Mouse (Mus musculus) erythroblast, embryonic 14.5 days (primary cell): ENCODE data around the gene Ppara. TPM values are rescaled to one million over a fixed set of nuclear protein-coding genes. Genes with fewer than 3 reads are reported as not detected.

Source experiments
- H3K27me3 ChIP-seq: 2 replicates; pipeline ENCODE4 v1.6.1; 2012; ENCODE audit warnings: inconsistent platforms; ENCODE audit not compliant: control insufficient read depth
- H3K36me3 ChIP-seq: 2 replicates; pipeline ENCODE4 v1.6.1; 2012; ENCODE audit warnings: mild to moderate bottlenecking, inconsistent platforms; ENCODE audit not compliant: control insufficient read depth
- H3K4me1 ChIP-seq: 2 replicates; pipeline ENCODE4 v1.6.1; 2012; ENCODE audit warnings: inconsistent platforms; ENCODE audit not compliant: control insufficient read depth
- H3K4me3 ChIP-seq: replicated peaks from 2 replicates; pipeline ENCODE3; 2012; ENCODE audit warnings: moderate library complexity, mild to moderate bottlenecking, inconsistent platforms
- H3K9me3 ChIP-seq: 2 replicates; pipeline ENCODE4 v1.6.1; 2012; ENCODE audit warnings: low read length, inconsistent platforms, mixed read lengths; ENCODE audit not compliant: control insufficient read depth
- GATA1 ChIP-seq: IDR thresholded peaks from 2 replicates; pipeline ENCODE4 v1.6.1; 2012; ENCODE audit warnings: low read length, inconsistent platforms, mixed read lengths
- TAL1 ChIP-seq: IDR thresholded peaks from 3 replicates; pipeline ENCODE4 v1.6.1; 2012; ENCODE audit warnings: low read length, inconsistent platforms, mixed read lengths
- polyA plus RNA-seq: library from polyadenylated mRNA; stranded (reverse); fragments of >175 nt; gene quantifications from 2 replicates; pipeline ENCODE4 v1.2.3, GENCODE M21; 2012

The Ppara gene
- polyA plus RNA-seq, 1 experiment: not detected

DNA sequence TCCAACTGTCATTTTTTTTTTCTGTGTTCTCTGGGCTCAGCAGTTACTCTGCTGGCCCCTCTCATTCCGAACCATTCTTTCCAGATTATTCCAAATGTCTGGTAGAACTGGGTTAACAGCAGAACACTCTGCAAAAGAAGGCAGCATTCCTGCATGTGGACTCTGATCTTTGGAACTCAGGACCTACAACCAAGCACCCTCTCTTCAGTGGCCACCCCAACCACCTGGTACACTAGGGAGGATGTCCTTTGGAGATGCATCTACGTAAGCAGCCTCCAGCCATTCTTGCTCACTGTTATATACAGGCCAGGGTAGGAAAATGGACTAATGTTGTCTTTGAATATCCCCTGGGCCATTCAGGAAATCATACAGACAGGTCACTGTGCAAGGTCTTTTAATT, 1.1 kb upstream of the Ppara start:
- Histone ChIP-seq H3K27me3 (peaks cover 42% of the 10 kb centered on the region), H3K4me1 (peaks cover 10% of the 10 kb centered on the region), H3K4me3 (no peak overlapping the region), H3K36me3 (no peaks in the 10 kb centered on the region), H3K9me3 (no peaks in the 10 kb centered on the region)
- TF ChIP-seq GATA1 (no peak), TAL1 (no peak)

DNA sequence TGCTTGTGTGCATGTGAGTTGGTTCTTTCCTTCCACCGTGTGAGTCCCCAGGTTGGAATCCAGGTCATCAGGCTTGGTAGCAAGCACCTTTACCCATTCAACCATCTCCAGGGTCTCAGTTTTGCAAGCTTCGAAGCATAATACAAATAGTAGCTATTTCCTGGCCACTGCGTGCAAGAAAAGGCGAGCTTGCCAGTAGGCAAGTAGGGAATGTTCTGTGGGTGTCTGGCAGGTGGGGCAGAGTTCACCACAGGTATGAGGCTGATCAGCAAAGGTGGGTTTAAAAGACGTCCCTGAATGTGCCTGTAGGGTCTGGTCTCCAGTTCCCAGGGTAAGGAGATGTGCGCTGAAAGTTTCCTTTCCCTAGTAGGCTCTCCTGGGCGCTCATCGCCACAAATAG, 635 bp upstream of the Ppara start:
- Histone ChIP-seq H3K4me3 (peak overlapping the region; percentile 57), H3K36me3 (no peaks in the 10 kb centered on the region), H3K4me1 (peaks cover 10% of the 10 kb centered on the region), H3K27me3 (peaks cover 42% of the 10 kb centered on the region), H3K9me3 (no peaks in the 10 kb centered on the region)
- TF ChIP-seq TAL1 (no peak), GATA1 (no peak)

DNA sequence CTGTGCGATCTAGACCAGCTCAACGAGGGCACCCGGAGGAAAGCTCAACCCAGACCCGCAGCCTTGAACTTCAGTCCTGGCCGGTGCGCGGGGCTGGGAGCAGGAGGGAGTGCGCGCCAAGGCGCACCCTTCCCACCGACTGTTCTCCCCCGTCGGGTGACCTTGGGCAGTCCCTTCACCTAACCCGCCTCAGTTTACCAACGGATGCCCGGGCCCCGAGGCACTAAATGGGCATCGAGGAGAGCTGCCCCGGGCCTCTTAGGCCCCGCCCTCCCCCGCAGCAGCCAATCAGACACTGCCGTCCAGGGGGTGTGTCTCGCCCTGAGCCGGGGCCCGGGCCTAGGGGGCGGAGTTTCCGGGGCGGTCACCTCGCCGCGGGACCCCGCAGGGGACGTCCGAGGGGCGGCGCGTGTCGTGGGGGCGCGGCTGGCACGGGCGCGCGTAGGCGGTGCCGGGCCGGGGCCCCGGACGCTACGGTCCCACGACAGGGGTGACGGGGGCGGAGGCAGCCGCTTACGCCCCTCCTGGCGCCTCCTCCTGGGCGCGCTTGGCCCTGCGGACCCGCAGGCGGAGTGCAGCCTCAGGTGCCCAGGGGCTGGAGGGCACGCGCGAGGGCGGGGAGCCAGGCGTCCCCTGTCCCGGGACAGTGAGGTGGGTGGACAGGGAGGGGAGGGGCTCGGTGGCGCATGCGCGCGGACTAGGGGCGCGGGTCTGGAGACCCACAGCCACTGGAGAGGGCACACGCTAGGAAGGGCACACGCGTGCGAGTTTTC, 466 bp downstream of the Ppara start:
- Histone ChIP-seq H3K9me3 (no peaks in the 10 kb centered on the region), H3K4me1 (peaks cover 10% of the 10 kb centered on the region), H3K36me3 (no peaks in the 10 kb centered on the region), H3K27me3 (peaks cover 45% of the 10 kb centered on the region), H3K4me3 (peak overlapping the region; percentile 57)
- no peak for TF ChIP-seq TAL1
- no peak for TF ChIP-seq GATA1

DNA sequence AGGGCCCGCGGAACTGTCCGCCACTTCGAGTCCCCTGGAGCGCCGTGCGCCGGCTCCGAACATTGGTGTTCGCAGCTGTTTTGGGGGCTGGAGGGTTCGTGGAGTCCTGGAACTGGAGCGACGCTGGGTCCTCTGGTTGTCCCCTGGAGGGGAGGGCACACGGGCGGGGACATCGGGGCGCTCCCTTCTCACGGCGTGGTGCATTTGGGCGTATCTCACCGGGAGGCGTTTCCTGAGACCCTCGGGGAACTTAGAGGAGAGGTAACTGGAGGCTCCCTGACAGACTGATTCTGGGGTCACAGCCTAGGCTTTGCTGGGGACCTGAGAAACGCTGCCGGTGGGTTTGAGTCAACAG, 1.0 kb downstream of the Ppara start:
- H3K4me1 ChIP-seq: peaks cover 10% of the 10 kb centered on the region
- TF ChIP-seq GATA1 (no peak), TAL1 (no peak)
- no peaks in the 10 kb centered on the region; the same call in 1 of the 2 replicates for H3K36me3 ChIP-seq
- peaks cover 45% of the 10 kb centered on the region for H3K27me3 ChIP-seq
- peak overlapping the region; percentile 57 for H3K4me3 ChIP-seq
- H3K9me3 ChIP-seq: no peaks in the 10 kb centered on the region

DNA sequence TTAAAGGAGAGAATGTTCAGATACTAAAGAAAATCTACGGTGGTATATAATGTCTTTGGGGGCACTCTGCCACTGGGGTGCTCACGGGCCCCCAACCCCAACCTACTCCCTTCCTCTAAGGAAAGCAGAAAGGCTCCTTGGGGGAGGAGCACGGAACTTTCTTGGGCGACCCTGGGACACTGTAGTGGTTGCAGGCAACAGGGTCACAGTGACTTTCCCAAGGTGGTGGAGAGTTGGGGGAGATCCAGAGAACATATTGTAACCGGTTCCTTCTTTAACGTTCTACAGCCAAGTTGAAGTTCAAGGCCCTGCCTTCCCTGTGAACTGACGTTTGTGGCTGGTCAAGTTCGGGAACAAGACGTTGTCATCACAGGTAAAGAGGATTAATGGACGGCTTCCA, 1.7 kb downstream of the Ppara start:
- Histone ChIP-seq H3K4me1 (peaks cover 10% of the 10 kb centered on the region), H3K9me3 (no peaks in the 10 kb centered on the region), H3K4me3 (peak overlapping the region; percentile 57), H3K36me3 (no peaks in the 10 kb centered on the region; the same call in 1 of the 2 replicates), H3K27me3 (peaks cover 45% of the 10 kb centered on the region)
- TF ChIP-seq TAL1: no peak
- TF ChIP-seq GATA1: no peak

DNA sequence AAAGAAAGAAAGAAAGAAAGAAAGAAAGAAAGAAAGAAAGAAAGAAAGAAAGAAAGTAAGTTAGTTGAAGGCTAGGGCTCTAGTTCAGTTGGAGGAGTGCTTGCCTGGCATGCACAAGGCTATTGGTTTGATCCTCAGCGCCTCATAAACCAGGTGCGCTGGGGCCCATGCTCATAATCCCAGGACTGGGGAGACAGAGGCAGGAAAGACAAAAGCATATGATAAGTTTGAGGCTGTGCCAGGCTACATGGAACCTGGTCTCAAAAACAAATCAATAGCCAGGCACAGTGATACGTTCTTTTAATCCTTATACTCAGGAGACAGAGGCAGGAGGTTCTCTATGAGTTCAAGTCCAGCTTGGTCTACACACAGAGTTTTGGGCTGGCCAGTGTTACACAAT, 3.6 kb downstream of the Ppara start:
- no peak overlapping the region for H3K4me3 ChIP-seq
- TF ChIP-seq TAL1 (no peak), GATA1 (no peak)
- no peaks in the 10 kb centered on the region; the same call in 1 of the 2 replicates for H3K36me3 ChIP-seq
- H3K27me3 ChIP-seq: peaks cover 39% of the 10 kb centered on the region
- peaks cover 10% of the 10 kb centered on the region for H3K4me1 ChIP-seq
- H3K9me3 ChIP-seq: no peaks in the 10 kb centered on the region

DNA sequence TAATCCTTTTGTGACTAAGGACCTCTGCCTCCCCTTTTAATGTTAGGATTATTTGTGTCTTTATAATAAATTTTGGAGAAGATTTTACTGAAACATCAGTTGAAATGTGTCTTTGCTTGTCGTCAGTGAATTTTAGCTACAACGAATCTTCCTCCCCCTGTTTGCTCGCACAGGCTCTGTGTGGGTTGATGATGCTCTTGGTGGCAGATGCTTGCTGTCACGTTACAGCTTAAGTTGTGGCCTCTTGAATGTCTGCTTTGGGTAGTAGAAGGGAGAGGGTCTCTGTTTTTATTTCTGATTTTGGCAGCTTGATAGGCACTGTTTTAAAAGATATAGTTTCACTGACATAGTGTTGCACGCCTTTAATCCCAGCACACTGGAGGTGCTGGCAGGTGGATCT, 4.2 kb downstream of the Ppara start:
- H3K27me3 ChIP-seq: peaks cover 36% of the 10 kb centered on the region
- no peaks in the 10 kb centered on the region; the same call in 1 of the 2 replicates for H3K36me3 ChIP-seq
- TF ChIP-seq GATA1: no peak
- no peak for TF ChIP-seq TAL1
- H3K4me1 ChIP-seq: peaks cover 10% of the 10 kb centered on the region
- H3K9me3 ChIP-seq: no peaks in the 10 kb centered on the region
- no peak overlapping the region for H3K4me3 ChIP-seq

DNA sequence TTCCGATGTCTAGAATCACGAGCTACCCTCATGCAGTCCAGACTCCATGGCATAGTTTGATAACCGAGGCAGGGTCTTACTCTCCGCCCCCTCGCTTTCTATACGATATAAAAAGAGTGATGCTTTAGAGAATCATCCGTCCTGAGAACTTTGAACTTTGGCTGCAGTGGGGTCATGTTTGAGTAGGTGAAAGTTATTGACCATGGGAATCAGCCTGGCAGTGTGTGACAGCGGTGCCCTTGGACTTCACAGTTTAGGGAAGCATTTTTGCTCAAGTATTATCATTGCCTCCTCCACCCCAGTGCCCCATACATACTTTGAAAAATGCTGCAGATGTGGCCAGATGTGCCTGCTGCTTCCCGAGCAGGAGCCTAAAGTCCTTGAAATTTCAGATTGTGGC, 7.8 kb downstream of the Ppara start:
- no peaks in the 10 kb centered on the region; the same call in 1 of the 2 replicates for H3K36me3 ChIP-seq
- no peaks in the 10 kb centered on the region for H3K9me3 ChIP-seq
- H3K4me3 ChIP-seq: no peak overlapping the region
- H3K27me3 ChIP-seq: peaks cover 2% of the 10 kb centered on the region
- H3K4me1 ChIP-seq: no peaks in the 10 kb centered on the region
- TF ChIP-seq GATA1 (no peak), TAL1 (no peak)

DNA sequence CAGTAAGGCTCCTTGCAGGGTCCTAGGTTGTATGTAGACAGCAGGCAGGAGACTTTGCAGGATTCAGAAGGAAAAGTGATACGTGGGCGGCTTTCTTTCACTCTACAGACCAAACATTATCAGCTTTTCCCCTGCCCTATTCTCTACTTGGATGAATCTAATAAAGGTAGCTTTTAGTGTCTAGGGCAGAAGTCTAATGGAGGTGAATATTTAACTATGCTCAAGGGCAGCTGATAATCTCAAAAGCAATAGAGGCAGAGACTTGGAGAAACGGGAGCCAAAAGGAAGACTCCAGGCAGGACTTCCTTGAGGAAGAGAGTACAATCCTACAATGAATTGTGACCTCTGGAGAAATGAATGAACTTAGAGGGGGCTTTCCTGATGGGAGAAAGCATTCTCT, 9.2 kb downstream of the Ppara start:
- peaks cover 2% of the 10 kb centered on the region; the same call in 1 of the 2 replicates for H3K27me3 ChIP-seq
- no peaks in the 10 kb centered on the region; the same call in 1 of the 2 replicates for H3K36me3 ChIP-seq
- no peaks in the 10 kb centered on the region for H3K4me1 ChIP-seq
- no peak overlapping the region for H3K4me3 ChIP-seq
- no peaks in the 10 kb centered on the region for H3K9me3 ChIP-seq
- TF ChIP-seq GATA1 (no peak), TAL1 (no peak)

DNA sequence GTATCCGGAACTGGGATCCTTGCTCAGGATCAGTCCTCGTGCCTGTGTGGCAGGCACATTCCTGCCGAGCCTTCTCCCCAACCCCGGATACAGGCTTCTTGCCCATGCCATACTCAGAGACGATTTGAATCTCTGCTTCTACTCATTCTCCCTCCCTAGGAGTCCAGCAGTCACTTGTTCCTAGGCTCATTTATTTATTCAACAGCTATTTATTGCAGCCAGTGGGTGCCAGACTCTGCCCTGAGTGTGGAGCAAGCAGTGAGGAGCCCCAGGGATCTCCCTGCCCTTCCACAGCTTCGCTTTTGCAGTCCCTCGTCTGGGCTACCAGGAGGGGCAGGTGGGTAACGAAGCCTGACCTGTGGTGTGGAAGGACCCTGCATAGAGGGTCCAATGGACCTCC, 11.4 kb downstream of the Ppara start:
- H3K27me3 ChIP-seq: no peaks in the 10 kb centered on the region

More for the DNA sequence above, 11.4 kb downstream of the Ppara start:
- Histone ChIP-seq H3K4me1 (no peaks in the 10 kb centered on the region), H3K36me3 (no peaks in the 10 kb centered on the region; the same call in 1 of the 2 replicates), H3K4me3 (no peak overlapping the region), H3K9me3 (no peaks in the 10 kb centered on the region)
- TF ChIP-seq GATA1: no peak
- no peak for TF ChIP-seq TAL1
